Mouse (Mus musculus) bone marrow macrophage, adult 2 months (primary cell): ENCODE measurements around the gene Prdm10.

Experiments
- CTCF ChIP-seq: IDR thresholded peaks from 2 replicates; pipeline ENCODE4 v1.5.1; 2012; ENCODE audit warnings: low read depth, mild to moderate bottlenecking, low read length, moderate library complexity
- POLR2A ChIP-seq: IDR thresholded peaks from 2 replicates; pipeline ENCODE4 v1.6.1; 2012; ENCODE audit warnings: mild to moderate bottlenecking, low read depth, low read length, borderline replicate concordance

GRCm38 (mm10) chr9:31272160-31272559 lies 8.2 kb upstream of the Prdm10 start:
- TF ChIP-seq POLR2A = no peak
- TF ChIP-seq CTCF = no peak
